9 mouse cellular contexts compared by ENCODE assay signal in genomic region chr3:135521963-135522362, GRCm38 (mm10). TPM values are rescaled to one million over a fixed set of nuclear protein-coding genes. Genes with fewer than 3 reads are reported as not detected.
A peak's percentile ranks its signal among the peaks of the same experiment; 100 is the strongest.
DNase-seq lines count a peak whose midpoint lies in the region; ATAC-seq and TF ChIP-seq lines count a peak whose summit lies in the region.
"Had no signal": no experiment of that assay in that cellular context is flagged by ENCODE, and none has a peak within 500 bp of the region (broad histone marks: within the 10 kb centered on the region; RNA-seq: fewer than 3 reads in every experiment).

No protein-coding gene starts in this region.

- dilution Hi-C loops in CH12.LX (cut with MboI; ENCODE audit: extremely low pct_ligation_motif_present, extremely low pct_unique_long_range_greater_than_20kb, low sequenced_read_pairs): no loop called here

- H3K4me3 ChIP-seq in CH12.LX (replicated peaks in 1 of 3; ENCODE audit: low read depth in 2 of 3, low read length in 2 of 3, poor library complexity in 1 of 3): no peak overlapping the region
- peak overlapping the region; percentile 24; the same call in 1 of the 2 replicates for H3K4me3 ChIP-seq in heart, adult 2 months
- H3K4me3 ChIP-seq in macrophage (ENCODE audit: inconsistent target): no peak overlapping the region
- H3K4me3 ChIP-seq in midbrain, embryonic 13.5 days (replicated peaks): no peak overlapping the region
- H3K4me3 ChIP-seq: midbrain, embryonic 12.5 days had no signal

- 1% methylated on average over 4 of the region's 4 CpGs for WGBS in heart, adult 2 months
- WGBS in macrophage (ENCODE audit: missing documents): 54% methylated on average over 4 of the region's 4 CpGs
- 75% methylated on average over 4 of the region's 4 CpGs for WGBS in midbrain, embryonic 13.5 days

- intact Hi-C loops in heart, adult 2 months (cut with DNase I): loop anchor here (2.0 to 5.0 kb wide), 3 partner anchors 35 to 83 kb away; partner anchors contain the start of genes Manba and Ube2d3

- H3K9ac ChIP-seq in CH12.LX (ENCODE audit: insufficient read depth, low read depth): no peak overlapping the region
- H3K9ac ChIP-seq in heart, adult 2 months (ENCODE audit: low read depth, low read length): peak overlapping the region; percentile 56
- no peak overlapping the region for H3K9ac ChIP-seq in midbrain, embryonic 13.5 days (replicated peaks)
- H3K9ac ChIP-seq: midbrain, embryonic 12.5 days had no signal

- TF ChIP-seq POLR2A in CH12.LX (IDR thresholded peaks at IDR 0.05; ENCODE audit: low read depth, low read length): no peak
- peak; percentile 59; the same call in 1 of the 2 replicates for TF ChIP-seq POLR2A in heart, adult 2 months (IDR thresholded peaks at IDR 0.05; ENCODE audit: insufficient read depth, low read depth, low read length)

- TF ChIP-seq EP300 in CH12.LX (IDR thresholded peaks at IDR 0.05; ENCODE audit: low read length): no peak
- TF ChIP-seq EP300 in heart, adult 2 months (IDR thresholded peaks at IDR 0.05; ENCODE audit: insufficient read depth, low read depth, low read length): peak; percentile 71; the same call in 1 of the 2 replicates

- no peak for DNase-seq in CH12.LX (ENCODE audit: extremely low read depth)
- DNase-seq in adrenal gland, postnatal 36 days: peak; percentile 76 to 82
- DNase-seq in heart, adult 2 months: peak; percentile 87 to 91
- peak; percentile 74 for DNase-seq in kidney, postnatal 10 days
- DNase-seq in spleen, postnatal 4 days (ENCODE audit: low spot score in 2 of 2): no peak
- no peak for DNase-seq in B cell, adult 2 months

- in situ Hi-C loops in CH12.LX (cut with MboI; ENCODE audit: low pct_ligation_motif_present, low pct_unique_long_range_greater_than_20kb, low sequenced_read_pairs): no loop called here

- no peaks in the 10 kb centered on the region for H3K27me3 ChIP-seq in CH12.LX (replicated peaks)
- H3K27me3 ChIP-seq in heart, adult 2 months (ENCODE audit: control insufficient read depth, insufficient read depth, low read length): no peaks in the 10 kb centered on the region
- H3K27me3 ChIP-seq in midbrain, embryonic 13.5 days: no peaks in the 10 kb centered on the region
- H3K27me3 ChIP-seq: midbrain, embryonic 12.5 days had no signal

- no peak overlapping the region for H3K4me2 ChIP-seq in CH12.LX (ENCODE audit: insufficient read depth, low read depth, poor library complexity, severe bottlenecking)
- H3K4me2 ChIP-seq in midbrain, embryonic 13.5 days (replicated peaks): no peak overlapping the region
- H3K4me2 ChIP-seq: midbrain, embryonic 12.5 days had no signal

- no peaks in the 10 kb centered on the region for H3K9me3 ChIP-seq in CH12.LX (replicated peaks; ENCODE audit: low read length)
- H3K9me3 ChIP-seq in midbrain, embryonic 13.5 days: no peaks in the 10 kb centered on the region
- H3K9me3 ChIP-seq: midbrain, embryonic 12.5 days had no signal

- H3K36me3 ChIP-seq in CH12.LX (replicated peaks in 1 of 2; ENCODE audit: control insufficient read depth in 1 of 2, insufficient read depth in 1 of 2, low read length in 1 of 2) (peaks cover 28 to 72% of the 10 kb centered on the region in 2 experiments), macrophage (ENCODE audit: inconsistent target) (peaks cover 18% of the 10 kb centered on the region; the same call in 1 of the 2 replicates)
- H3K36me3 ChIP-seq in heart, adult 2 months (ENCODE audit: control insufficient read depth, insufficient read depth, low read length): peaks cover 3% of the 10 kb centered on the region; the same call in 1 of the 2 replicates
- no peaks in the 10 kb centered on the region for H3K36me3 ChIP-seq in midbrain, embryonic 13.5 days
- H3K36me3 ChIP-seq: midbrain, embryonic 12.5 days had no signal

- H3K79me2 ChIP-seq in CH12.LX (replicated peaks; ENCODE audit: control insufficient read depth, extremely low read depth, insufficient read depth, poor library complexity, severe bottlenecking) (no peaks in the 10 kb centered on the region), macrophage (ENCODE audit: inconsistent target) (no peaks in the 10 kb centered on the region)
- no peaks in the 10 kb centered on the region for H3K79me2 ChIP-seq in heart, adult 2 months (replicated peaks; ENCODE audit: control insufficient read depth, insufficient read depth, low read length)

- H3K4me1 ChIP-seq in CH12.LX (ENCODE audit: control insufficient read depth in 1 of 2, insufficient read depth in 2 of 2): peaks cover 12 to 32% of the 10 kb centered on the region in 2 experiments
- H3K4me1 ChIP-seq in heart, adult 2 months (ENCODE audit: control insufficient read depth, insufficient read depth, low read length): peaks cover 8% of the 10 kb centered on the region
- peaks cover 5% of the 10 kb centered on the region; the same call in 1 of the 2 replicates for H3K4me1 ChIP-seq in midbrain, embryonic 13.5 days (replicated peaks)
- H3K4me1 ChIP-seq: midbrain, embryonic 12.5 days had no signal

- no peak overlapping the region for H3K27ac ChIP-seq in CH12.LX (ENCODE audit: insufficient read depth, low read depth)
- H3K27ac ChIP-seq in heart, adult 2 months: peak overlapping the region; percentile 91
- H3K27ac ChIP-seq in macrophage: peak overlapping the region; percentile 28
- H3K27ac ChIP-seq in midbrain, embryonic 13.5 days: no peak overlapping the region
- H3K27ac ChIP-seq: midbrain, embryonic 12.5 days had no signal

- no peak for TF ChIP-seq RAD21 in CH12.LX (IDR thresholded peaks at IDR 0.05; ENCODE audit: low read depth, low read length)

- no peak for ATAC-seq in midbrain, embryonic 13.5 days

- no peak for TF ChIP-seq CTCF in CH12.LX (conservative IDR thresholded peaks at IDR 0.05 in 1 of 2, IDR thresholded peaks at IDR 0.05 in 1 of 2; ENCODE audit: low read depth in 2 of 2, low read length in 2 of 2)
- TF ChIP-seq CTCF in heart, adult 2 months (IDR thresholded peaks at IDR 0.05): no peak

TF ChIP-seq in CH12.LX, 34 proteins besides CTCF, POLR2A, EP300 and RAD21:
- TF ChIP-seq PAX5 (IDR thresholded peaks at IDR 0.05; ENCODE audit: low read length) (no peak), MEF2A (IDR thresholded peaks at IDR 0.05; ENCODE audit: borderline replicate concordance, low read depth, low read length) (peak; percentile 58; the same call in 1 of the 2 replicates), MAFK (IDR thresholded peaks at IDR 0.05; ENCODE audit: insufficient replicate concordance, low read length) (no peak), MXI1 (IDR thresholded peaks at IDR 0.05; ENCODE audit: low read depth, low read length) (no peak), ELF1 (IDR thresholded peaks at IDR 0.05; ENCODE audit: low read depth, low read length) (no peak)
TF ChIP-seq in CH12.LX: peak in this region for 1.

RNA-seq across cellular contexts. Expression of gene Manba, which starts 36.6 kb away (rescaled TPM):
- 32.3 and 35.2 TPM in 2 replicates for total RNA-seq in CH12.LX (2012; rRNA removed)
- 30.9 and 36.4 TPM in 2 replicates for total RNA-seq in CH12.LX (2014; rRNA removed)
- polyA plus RNA-seq in CH12.LX (2012; ENCODE audit: insufficient read length, low read depth): 29.8 and 31.5 TPM in 2 replicates
- 10 to 100 TPM; 10.4 to 12.9 TPM for total RNA-seq in adrenal gland, postnatal 36 days (2021)
- total RNA-seq in heart, adult 2 months (2021): 10 to 100 TPM; 15.7 to 16.4 TPM
- polyA plus RNA-seq in heart, adult 2 months (2012; rRNA removed): 8.2 and 13.3 TPM in 2 replicates
- total RNA-seq in macrophage (2018; cell fraction: chromatin; rRNA removed): 100 to 1,000 TPM in 7 of 26 experiments, 10 to 100 TPM in 19; 19.9 to 142 (median 79.2) TPM
- 10 to 100 TPM; 14.1 to 44.1 (median 24.6) TPM for total RNA-seq in macrophage (2018; cell fraction: cytosol; rRNA removed)
- total RNA-seq in macrophage (2018; cell fraction: nucleus; rRNA removed): 100 to 1,000 TPM in 2 of 26 experiments, 10 to 100 TPM in 24; 24.5 to 104 (median 57.7) TPM
- 27.0 to 33.0 TPM (median 32.7 TPM) in 3 replicates for polyA plus RNA-seq in macrophage (2018)
- polyA plus RNA-seq in midbrain, embryonic 13.5 days (2015; fragmentation: Nextera tagmentation; extraction: Ambion mirVana): 4.6 and 5.0 TPM in 2 replicates

Comparison
In these comparisons a context has a peak if more than half of its experiments do, and no peak if none do; other contexts are left out.
1. DNase-seq: peak in adrenal gland, postnatal 36 days (2 of 2), heart, adult 2 months (2 of 2) and kidney, postnatal 10 days (single experiment); none in CH12.LX (single experiment), spleen, postnatal 4 days (0 of 2) and B cell, adult 2 months (0 of 2).
2. H3K27ac ChIP-seq: peak in heart, adult 2 months (single experiment) and macrophage (single experiment); none in CH12.LX (single experiment) and midbrain, embryonic 13.5 days (single experiment).